ENCODE assay signal across 1 mouse cellular context in the genomic region with DNA sequence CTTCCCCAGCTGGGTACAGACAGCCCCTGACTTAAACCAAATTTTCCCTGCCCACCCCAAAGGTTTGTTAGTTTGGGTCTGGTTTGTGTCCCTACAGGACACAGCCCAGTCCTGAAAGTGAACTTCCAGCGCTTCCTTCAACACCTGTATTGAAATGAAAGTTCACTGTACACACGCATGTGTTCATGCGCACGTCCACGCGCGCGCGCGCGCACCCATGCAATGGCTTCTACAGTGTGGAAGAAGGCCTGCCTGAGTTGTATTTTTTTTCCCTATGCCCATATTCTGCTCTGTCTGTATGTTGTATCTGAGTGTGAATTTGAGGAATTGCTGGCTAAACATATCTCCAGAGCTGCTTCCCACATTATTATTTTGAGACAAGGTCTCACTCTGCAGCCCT.
TF ChIP-seq lines count a peak whose summit lies in the region.

No protein-coding gene starts in this region.

TF ChIP-seq in CH12.LX, 34 proteins besides CTCF, POLR2A, EP300 and RAD21 (continued from another document):
- no peak for TF ChIP-seq MXI1 (IDR thresholded peaks at IDR 0.05; ENCODE audit: low read depth, low read length)
- TF ChIP-seq E2F4 (IDR thresholded peaks at IDR 0.05; ENCODE audit: insufficient replicate concordance, low read depth, low read length), result no peak
- no peak for TF ChIP-seq MYC (IDR thresholded peaks at IDR 0.05; ENCODE audit: low read depth, low read length)
- no peak for TF ChIP-seq BHLHE40 (IDR thresholded peaks at IDR 0.05; ENCODE audit: low read depth, low read length)
- no peak for TF ChIP-seq MEF2A (IDR thresholded peaks at IDR 0.05; ENCODE audit: borderline replicate concordance, low read depth, low read length)
